Mouse (Mus musculus): Measurements from ENCODE around the gene Gm13178.

- TF ChIP-seq MXI1 (IDR thresholded peaks at IDR 0.05; ENCODE audit: low read depth, low read length) = no peak
- no peak for TF ChIP-seq POLR2A (IDR thresholded peaks at IDR 0.05; ENCODE audit: control insufficient read depth in 1 of 2, insufficient read depth in 1 of 2, low read depth in 1 of 2, low read length in 2 of 2, poor library complexity in 1 of 2)
- no peak for TF ChIP-seq ZC3H11A (IDR thresholded peaks at IDR 0.05; ENCODE audit: low read depth, low read length)
- TF ChIP-seq CTCF (IDR thresholded peaks at IDR 0.05 in 2 of 3, conservative IDR thresholded peaks at IDR 0.05 in 1 of 3; ENCODE audit: control insufficient read depth in 1 of 3, insufficient read depth in 1 of 3, low read depth in 2 of 3, low read length in 3 of 3, poor library complexity in 1 of 3, severe bottlenecking in 1 of 3) = no peak
- TF ChIP-seq ZNF384 (IDR thresholded peaks at IDR 0.05; ENCODE audit: low read depth, low read length) = no peak
- TF ChIP-seq MAX (IDR thresholded peaks at IDR 0.05; ENCODE audit: low read length) = no peak
- TF ChIP-seq CHD2 (IDR thresholded peaks at IDR 0.05; ENCODE audit: low read length) = no peak
- TF ChIP-seq CHD1 (IDR thresholded peaks at IDR 0.05; ENCODE audit: low read depth, low read length) = no peak
- TF ChIP-seq USF1 (IDR thresholded peaks at IDR 0.05; ENCODE audit: low read depth, low read length) = no peak
- TF ChIP-seq MAFK (IDR thresholded peaks at IDR 0.05; ENCODE audit: borderline replicate concordance, low read depth, low read length) = no peak
- TF ChIP-seq EP300 (IDR thresholded peaks at IDR 0.05; ENCODE audit: low read depth in 1 of 2, low read length in 2 of 2) = no peak
- TF ChIP-seq E2F4 (IDR thresholded peaks at IDR 0.05; ENCODE audit: borderline replicate concordance, low read depth, low read length) = no peak
Measured at GRCm38 (mm10) chr4:144686268-144686667, 34.9 kb downstream of the Gm13178 start, which contains the start of gene Gm436.

Data from MEL (cell line).